Mouse (Mus musculus) limb, embryonic 11.5 days (tissue): ENCODE data around the gene Sema5a. TPM values are rescaled to one million over a fixed set of nuclear protein-coding genes. Genes with fewer than 3 reads are reported as not detected.

Experiments used
- ATAC-seq: fragments of 200-750 bp; cut with Nextera tagmentation; 2 replicates; pipeline ENCODE4 v1.8.0; 2017; ENCODE audit warnings: low read depth; ENCODE audit not compliant: insufficient number of reproducible peaks, low FRiP score, low TSS enrichment
- DNase-seq: peaks from one replicate; pipeline ENCODE4 v3.0.0-alpha.2; 2015; ENCODE audit warnings: low spot score
- H3K27ac ChIP-seq: fragments of 300-500 bp; sonication (generic); replicated peaks from 2 replicates; pipeline ENCODE4 v1.5.1; 2014; ENCODE audit warnings: low read depth, mild to moderate bottlenecking, low read length
- H3K27me3 ChIP-seq: fragments of 300-500 bp; sonication (generic); 2 replicates; pipeline ENCODE4 v1.6.1; 2014; ENCODE audit warnings: mild to moderate bottlenecking, low read length, mixed read lengths; ENCODE audit not compliant: control insufficient read depth, insufficient read depth
- H3K36me3 ChIP-seq: fragments of 300-500 bp; sonication (generic); 2 replicates; pipeline ENCODE4 v1.6.1; 2014; ENCODE audit warnings: mild to moderate bottlenecking, low read length, moderate library complexity, mixed read lengths; ENCODE audit not compliant: control insufficient read depth, insufficient read depth
- H3K4me1 ChIP-seq: fragments of 300-500 bp; sonication (generic); 2 replicates; pipeline ENCODE4 v1.6.1; 2014; ENCODE audit warnings: low read length, mixed read lengths; ENCODE audit not compliant: control insufficient read depth, insufficient read depth
- H3K4me2 ChIP-seq: fragments of 300-500 bp; sonication (generic); 2 replicates; pipeline ENCODE4 v1.6.1; 2014; ENCODE audit warnings: low read depth, mild to moderate bottlenecking, moderate library complexity; ENCODE audit not compliant: severe bottlenecking
- H3K4me3 ChIP-seq: fragments of 300-500 bp; sonication (generic); 2 replicates; pipeline ENCODE4 v1.5.1; 2014; ENCODE audit warnings: low read depth, low read length
- H3K9ac ChIP-seq: fragments of 300-500 bp; sonication (generic); 2 replicates; pipeline ENCODE4 v1.6.1; 2014; ENCODE audit warnings: mild to moderate bottlenecking, low read length
- H3K9me3 ChIP-seq: fragments of 300-500 bp; sonication (generic); 2 replicates; pipeline ENCODE4 v1.6.1; 2016; ENCODE audit warnings: low read length; ENCODE audit not compliant: control insufficient read depth
- WGBS: fragments of 180-500 bp; shearing (Covaris S2); extraction: QIAGEN DNeasy Blood & Tissue Kit; methylation state at CpG from one replicate; pipeline ENCODE4 v1.1.7; 2014; 5-methylcytosine and 5-hydroxymethylcytosine counted together
- polyA plus RNA-seq: library from polyadenylated mRNA; unstranded; fragments of >200 nt; fragmentation: Nextera tagmentation; extraction: Ambion mirVana; gene quantifications from 2 replicates; pipeline ENCODE4 v1.2.1, GENCODE M21; 2014

The Sema5a gene
- polyA plus RNA-seq, 1 experiment from 2014 or later = 21.4 TPM

DNA sequence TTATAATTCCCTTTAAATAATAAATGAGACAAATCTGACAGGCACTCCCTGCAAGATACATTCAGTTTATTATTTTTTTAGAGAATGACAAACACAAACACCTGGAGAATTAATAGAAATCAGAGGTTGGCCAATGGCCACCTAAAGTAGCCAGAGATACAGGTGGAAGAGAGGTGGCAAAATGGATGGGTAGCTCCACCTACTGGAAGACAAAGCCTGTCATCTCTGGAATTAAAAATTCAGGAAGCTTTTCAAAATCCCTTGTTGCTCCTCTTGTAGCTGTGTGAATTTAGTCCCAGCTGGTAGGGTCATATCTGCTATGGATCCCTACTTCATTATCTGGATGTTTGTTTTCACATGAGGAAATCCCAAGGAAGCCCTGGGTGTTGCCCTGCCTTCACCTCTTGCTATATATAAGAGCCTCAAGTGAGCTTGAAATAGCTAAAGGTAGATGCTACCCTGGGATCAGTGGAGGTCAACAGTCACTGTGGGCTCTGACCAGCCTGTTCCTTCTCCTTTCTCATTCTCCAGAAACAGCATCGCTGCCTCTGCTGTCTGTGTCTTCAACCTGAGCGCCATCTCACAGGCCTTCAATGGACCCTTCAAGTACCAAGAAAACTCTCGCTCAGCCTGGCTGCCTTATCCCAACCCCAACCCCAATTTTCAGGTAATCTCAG lies 323.7 kb downstream of the Sema5a start:
- Histone ChIP-seq H3K27ac (no peak overlapping the region), H3K9me3 (no peaks in the 10 kb centered on the region), H3K36me3 (no peaks in the 10 kb centered on the region), H3K27me3 (no peaks in the 10 kb centered on the region), H3K4me3 (no peak overlapping the region), H3K9ac (no peak overlapping the region), H3K4me2 (no peak overlapping the region), H3K4me1 (no peaks in the 10 kb centered on the region)
- ATAC-seq (no peak), DNase-seq (no peak)
- 93% methylated on average over 3 of the region's 3 CpGs for WGBS

DNA sequence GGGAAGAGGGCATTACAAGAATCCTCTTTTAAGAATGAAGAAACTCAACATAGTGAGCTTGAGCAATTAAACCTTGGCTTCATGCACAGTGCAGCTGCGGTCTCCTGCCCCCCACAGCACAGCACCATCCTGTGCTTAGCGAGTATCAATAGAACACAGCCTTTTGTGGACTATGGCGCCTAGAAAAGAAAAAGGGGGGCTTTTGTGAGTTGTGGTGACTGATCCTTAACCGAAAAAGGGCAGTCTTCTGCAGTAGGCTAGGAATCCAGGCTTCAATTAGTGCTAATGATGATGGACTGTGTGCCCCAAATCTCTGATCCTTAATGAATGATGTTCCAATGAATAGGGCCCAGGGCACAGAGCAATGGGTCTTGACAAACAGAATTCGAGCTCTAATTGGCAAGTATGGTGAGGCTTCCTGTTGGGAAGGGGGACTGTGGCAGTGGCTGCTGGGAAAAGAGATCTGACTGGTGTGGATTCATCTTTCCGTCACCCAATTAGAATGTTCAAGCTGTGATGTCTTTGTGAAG lies 324.3 kb downstream of the Sema5a start:
- 77% methylated on average over 6 of the region's 6 CpGs for WGBS
- Histone ChIP-seq H3K27ac (no peak overlapping the region), H3K4me2 (no peak overlapping the region), H3K4me1 (no peaks in the 10 kb centered on the region), H3K27me3 (no peaks in the 10 kb centered on the region), H3K36me3 (no peaks in the 10 kb centered on the region), H3K9me3 (no peaks in the 10 kb centered on the region), H3K4me3 (no peak overlapping the region), H3K9ac (no peak overlapping the region)
- no peak for ATAC-seq
- no peak for DNase-seq

- ATAC-seq = no peak
- 91% methylated on average over 6 of the region's 6 CpGs for WGBS
- Histone ChIP-seq H3K4me2 (no peak overlapping the region), H3K36me3 (no peaks in the 10 kb centered on the region), H3K4me3 (no peak overlapping the region), H3K9ac (no peak overlapping the region), H3K27ac (no peak overlapping the region), H3K27me3 (no peaks in the 10 kb centered on the region), H3K9me3 (no peaks in the 10 kb centered on the region), H3K4me1 (no peaks in the 10 kb centered on the region)
- DNase-seq = no peak
Measured at GRCm38 (mm10) chr15:32574327-32574726, 329.7 kb downstream of the Sema5a start.

DNA sequence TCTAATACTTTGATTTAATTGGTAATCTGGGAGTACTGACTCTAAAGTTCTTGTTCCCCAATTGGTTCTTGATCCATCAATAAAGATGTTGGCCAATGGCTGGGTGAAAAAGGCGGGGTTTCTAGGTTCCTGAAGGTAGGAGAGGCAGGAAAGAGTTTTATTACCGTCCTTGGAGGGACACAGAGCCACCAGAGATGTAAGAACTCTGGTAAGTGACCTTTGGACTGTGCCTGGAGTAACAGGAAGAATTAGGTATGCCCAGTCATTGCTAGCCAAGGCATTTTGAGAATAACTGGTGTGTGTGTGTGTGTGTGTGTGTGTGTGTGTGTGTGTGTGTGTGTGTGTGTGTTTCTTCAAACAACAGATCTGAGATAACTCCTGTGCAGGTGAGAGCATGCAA lies 330.6 kb downstream of the Sema5a start:
- Histone ChIP-seq H3K9me3 (no peaks in the 10 kb centered on the region), H3K4me3 (no peak overlapping the region), H3K4me1 (no peaks in the 10 kb centered on the region), H3K36me3 (no peaks in the 10 kb centered on the region), H3K4me2 (no peak overlapping the region), H3K9ac (no peak overlapping the region), H3K27ac (no peak overlapping the region), H3K27me3 (no peaks in the 10 kb centered on the region)
- ATAC-seq (no peak), DNase-seq (no peak)
- WGBS = 70% methylated on average over 2 of the region's 2 CpGs

DNA sequence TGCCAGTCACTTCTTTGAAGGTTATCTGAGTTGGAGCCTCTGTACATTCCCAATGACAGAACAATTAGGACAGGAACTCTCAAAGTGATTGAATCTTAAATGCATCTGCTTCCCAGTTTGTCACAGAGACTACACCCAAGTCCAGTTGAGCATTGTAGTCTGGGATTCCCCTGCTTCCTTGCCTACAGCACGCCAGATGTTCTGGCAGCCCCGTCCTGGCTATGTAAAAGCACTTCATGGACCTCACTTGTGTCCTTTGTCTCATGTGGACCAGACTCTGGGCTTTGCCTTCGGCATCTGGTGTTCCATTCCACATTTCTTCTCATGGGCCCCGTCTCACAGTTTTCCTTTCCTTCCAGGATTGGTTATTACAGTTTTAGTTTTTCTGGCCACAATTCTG lies 334.7 kb downstream of the Sema5a start:
- Histone ChIP-seq H3K9me3 (no peaks in the 10 kb centered on the region), H3K27ac (no peak overlapping the region), H3K4me3 (no peak overlapping the region), H3K4me1 (no peaks in the 10 kb centered on the region), H3K4me2 (no peak overlapping the region), H3K9ac (no peak overlapping the region), H3K36me3 (no peaks in the 10 kb centered on the region), H3K27me3 (no peaks in the 10 kb centered on the region)
- ATAC-seq = no peak
- WGBS = 88% methylated on average over 4 of the region's 4 CpGs
- DNase-seq = no peak

GRCm38 (mm10) chr15:32590641-32591040 lies 346.0 kb downstream of the Sema5a start:
- WGBS = 93% methylated on average over 1 of the region's 1 CpGs

DNA sequence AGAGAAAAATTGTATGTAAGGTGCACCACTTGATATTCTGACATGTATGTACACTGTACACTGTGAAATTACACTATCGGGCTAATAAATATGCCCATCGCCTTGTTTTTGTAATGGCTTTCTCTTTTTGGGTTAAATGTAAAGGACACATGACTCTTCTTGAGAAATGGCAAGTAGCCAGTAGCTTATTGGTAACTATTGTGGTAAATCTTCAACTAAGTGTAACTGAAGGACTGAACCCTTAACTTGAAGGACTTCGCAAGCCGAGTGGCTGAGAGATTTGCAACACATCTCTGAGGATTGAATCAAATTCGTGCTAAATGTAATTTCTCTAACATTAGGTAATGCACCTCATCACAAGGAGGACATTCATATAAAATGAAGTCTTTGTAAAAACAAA lies 349.1 kb downstream of the Sema5a start:
- H3K27ac ChIP-seq = no peak overlapping the region
- no peaks in the 10 kb centered on the region for H3K4me1 ChIP-seq
- no peaks in the 10 kb centered on the region for H3K27me3 ChIP-seq
- DNase-seq (no peak), ATAC-seq (no peak)
- no peaks in the 10 kb centered on the region for H3K9me3 ChIP-seq
- WGBS = 95% methylated on average over 5 of the region's 5 CpGs
- no peak overlapping the region for H3K9ac ChIP-seq
- H3K4me2 ChIP-seq = no peak overlapping the region
- H3K4me3 ChIP-seq = no peak overlapping the region
- no peaks in the 10 kb centered on the region for H3K36me3 ChIP-seq

More at GRCm38 (mm10) chr15:32590641-32591040, 346.0 kb downstream of the Sema5a start:
- Histone ChIP-seq H3K4me3 (no peak overlapping the region), H3K36me3 (no peaks in the 10 kb centered on the region), H3K9ac (no peak overlapping the region), H3K27me3 (no peaks in the 10 kb centered on the region), H3K27ac (no peak overlapping the region), H3K9me3 (no peaks in the 10 kb centered on the region), H3K4me2 (no peak overlapping the region), H3K4me1 (no peaks in the 10 kb centered on the region)
- ATAC-seq (no peak), DNase-seq (no peak)

GRCm38 (mm10) chr15:32596574-32596973 lies 352.0 kb downstream of the Sema5a start:
- Histone ChIP-seq H3K4me3 (no peak overlapping the region), H3K27me3 (no peaks in the 10 kb centered on the region), H3K36me3 (no peaks in the 10 kb centered on the region), H3K27ac (no peak overlapping the region), H3K4me2 (no peak overlapping the region), H3K4me1 (no peaks in the 10 kb centered on the region), H3K9me3 (no peaks in the 10 kb centered on the region), H3K9ac (no peak overlapping the region)
- 78% methylated on average over 6 of the region's 6 CpGs for WGBS
- ATAC-seq = no peak
- peak; percentile 21 for DNase-seq

GRCm38 (mm10) chr15:32597189-32597588 lies 352.6 kb downstream of the Sema5a start:
- Histone ChIP-seq H3K9ac (no peak overlapping the region), H3K9me3 (no peaks in the 10 kb centered on the region), H3K4me3 (no peak overlapping the region), H3K36me3 (no peaks in the 10 kb centered on the region), H3K4me2 (no peak overlapping the region), H3K27ac (no peak overlapping the region), H3K4me1 (no peaks in the 10 kb centered on the region), H3K27me3 (no peaks in the 10 kb centered on the region)
- ATAC-seq (no peak), DNase-seq (no peak)
- 80% methylated on average over 3 of the region's 3 CpGs for WGBS
